Mouse (Mus musculus): ENCODE results near the gene Supt3. TPM values are rescaled to one million over a fixed set of nuclear protein-coding genes. Genes with fewer than 3 reads are reported as not detected.

Supt3 gene
- 27.6 and 27.8 TPM in 2 replicates for polyA plus RNA-seq (2016; fragmentation: Nextera tagmentation; extraction: Ambion mirVana)

DNA sequence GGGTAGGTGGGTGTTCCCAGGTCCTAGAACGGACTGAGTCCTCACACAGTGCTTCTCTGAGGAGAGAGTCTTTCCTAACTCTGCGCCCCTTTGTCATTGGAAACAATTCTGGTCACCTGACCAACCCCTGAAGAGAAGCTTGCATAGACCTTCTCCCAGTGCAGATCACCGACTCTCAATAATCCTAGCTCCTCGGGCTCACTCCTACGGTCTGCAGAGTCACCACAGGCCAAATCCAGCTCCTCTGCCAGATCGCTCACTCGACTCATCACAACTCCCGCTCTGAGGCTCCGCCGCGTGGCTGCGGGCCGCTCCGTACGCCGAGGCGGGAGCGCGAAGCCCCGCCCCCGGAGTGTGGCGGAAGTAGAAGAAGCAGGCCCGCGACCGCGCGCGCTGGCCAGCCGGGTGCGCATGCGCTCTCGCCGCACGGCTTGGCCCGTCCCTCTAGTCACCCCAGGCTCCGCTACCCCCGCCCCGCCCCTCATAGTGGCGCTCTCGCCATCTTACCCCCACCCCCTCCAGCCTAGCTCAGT lies at the start of gene Supt3:
Supt3 (plus strand) TSS at position 415 of the 533 bp plus-strand sequence.
- Histone ChIP-seq H3K9ac (peak within 1 kb of the TSS; percentile 92), H3K4me3 (peak within 1 kb of the TSS; percentile 90), H3K9me3 (no peaks in the 10 kb centered on the region), H3K27ac (peak within 1 kb of the TSS; percentile 94), H3K4me1 (peaks cover 3% of the 10 kb centered on the region; the same call in 1 of the 2 replicates), H3K36me3 (no peaks in the 10 kb centered on the region), H3K27me3 (no peaks in the 10 kb centered on the region), H3K4me2 (replicated peaks) (peak within 1 kb of the TSS; percentile 70)
- WGBS, result 0% methylated on average over 21 of the region's 40 CpGs
- ATAC-seq (ENCODE audit: insufficient number of reproducible peaks, insufficient read depth, low FRiP score, low TSS enrichment), result peak; percentile 97

DNA sequence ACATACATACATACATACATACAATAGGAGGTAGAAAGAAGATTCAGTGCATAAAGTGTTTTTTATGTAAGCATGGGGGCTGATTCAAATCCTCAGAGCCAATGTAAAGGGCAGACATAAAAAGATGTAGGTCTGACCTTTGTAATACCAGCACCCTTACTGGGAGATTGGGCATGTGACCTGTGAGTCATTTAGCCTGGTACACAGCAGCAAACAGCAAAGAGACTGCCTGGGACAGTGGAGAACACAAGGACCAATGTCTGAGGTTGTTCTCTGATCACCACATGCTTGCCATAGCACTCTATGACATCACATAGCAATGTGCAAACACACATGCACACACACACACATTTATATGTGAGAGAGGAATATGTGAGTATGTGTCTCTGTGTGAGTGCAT lies 49.3 kb upstream of the Supt3 start:
- ATAC-seq (ENCODE audit: insufficient number of reproducible peaks, insufficient read depth, low FRiP score, low TSS enrichment), result no peak
- Histone ChIP-seq H3K27me3 (no peaks in the 10 kb centered on the region), H3K4me3 (no peak overlapping the region), H3K9ac (no peak overlapping the region), H3K9me3 (no peaks in the 10 kb centered on the region), H3K36me3 (peaks cover 3% of the 10 kb centered on the region), H3K27ac (no peak overlapping the region), H3K4me1 (peaks cover 7% of the 10 kb centered on the region; the same call in 1 of the 2 replicates), H3K4me2 (replicated peaks) (no peak overlapping the region)

DNA sequence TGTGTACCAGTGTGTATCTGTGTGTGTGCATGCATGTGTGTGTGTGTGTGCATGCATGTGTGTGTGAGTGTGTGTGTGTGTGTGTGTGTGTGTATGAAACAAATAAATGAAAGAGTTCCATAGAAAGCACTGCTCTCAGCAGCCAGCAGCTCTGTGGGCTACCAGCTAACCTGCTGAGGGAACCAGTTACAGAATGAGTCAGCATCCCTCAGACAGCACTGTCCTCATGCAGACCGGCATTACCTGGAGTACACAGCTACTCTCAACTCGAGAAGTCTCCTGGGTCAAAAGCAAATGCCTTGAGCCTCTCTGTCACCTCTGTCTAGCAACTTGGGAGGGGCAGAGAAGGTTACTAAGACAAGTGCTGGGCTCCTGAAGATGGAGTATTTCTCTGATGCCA lies 48.5 kb upstream of the Supt3 start:
- WGBS, result 36% methylated on average over 2 of the region's 2 CpGs
- H3K27me3 ChIP-seq, result 0 out of 2 replicates have a peak, but pooled peaks cover 2% of the 10 kb centered on the region

DNA sequence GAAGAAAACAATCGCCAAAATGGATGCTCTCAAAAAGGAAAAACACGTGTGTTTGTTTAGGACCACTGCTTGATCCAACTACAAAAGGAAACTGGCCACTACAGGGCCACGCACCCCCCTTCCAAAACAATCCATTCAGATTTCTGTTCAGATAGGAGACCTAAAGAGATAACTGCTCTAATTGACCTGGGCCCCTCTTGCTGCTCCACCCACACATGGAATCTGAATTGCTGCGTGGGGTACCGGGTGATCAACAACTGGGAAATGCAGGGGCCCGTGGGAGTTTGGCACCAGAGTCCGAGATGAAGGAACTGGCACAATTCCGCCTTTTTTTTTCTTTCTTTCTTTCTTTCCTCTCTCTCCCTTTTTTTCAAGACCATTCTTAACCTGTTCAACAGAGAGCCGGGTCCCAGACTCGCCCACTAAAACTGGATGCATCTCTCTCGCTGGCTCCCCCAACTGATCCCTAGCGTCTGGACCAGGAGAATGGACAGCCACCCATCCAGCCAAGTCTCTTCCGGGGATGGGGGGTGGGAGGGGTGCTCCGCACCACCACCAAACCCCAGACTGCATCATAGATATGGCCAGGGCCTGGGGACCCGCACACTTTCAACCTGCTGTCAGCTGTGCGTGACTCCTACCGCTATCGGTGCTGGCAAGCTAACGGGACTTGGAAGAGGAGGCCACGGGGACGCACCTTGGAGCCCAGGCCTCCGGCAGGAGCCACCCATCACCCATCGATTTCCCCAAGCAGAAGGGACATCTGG lies 43.2 kb upstream of the Supt3 start:
- Histone ChIP-seq H3K27me3 (peaks cover 29% of the 10 kb centered on the region), H3K4me1 (0 out of 2 replicates have a peak, but pooled peaks cover 9% of the 10 kb centered on the region), H3K9me3 (no peaks in the 10 kb centered on the region), H3K27ac (peak overlapping the region; percentile 91), H3K4me2 (replicated peaks) (peak overlapping the region; percentile 76), H3K36me3 (no peaks in the 10 kb centered on the region), H3K9ac (peak overlapping the region; percentile 91), H3K4me3 (peak overlapping the region; percentile 68)
- WGBS, result 2% methylated on average over 23 of the region's 23 CpGs
- ATAC-seq (ENCODE audit: insufficient number of reproducible peaks, insufficient read depth, low FRiP score, low TSS enrichment), result no peak

More for the DNA sequence above, 48.5 kb upstream of the Supt3 start:
- Histone ChIP-seq H3K4me2 (replicated peaks) (no peak overlapping the region), H3K4me1 (peaks cover 8% of the 10 kb centered on the region; the same call in 1 of the 2 replicates), H3K9ac (no peak overlapping the region), H3K36me3 (peaks cover 3% of the 10 kb centered on the region), H3K9me3 (no peaks in the 10 kb centered on the region), H3K27ac (no peak overlapping the region), H3K4me3 (no peak overlapping the region)
- ATAC-seq (ENCODE audit: insufficient number of reproducible peaks, insufficient read depth, low FRiP score, low TSS enrichment), result no peak

DNA sequence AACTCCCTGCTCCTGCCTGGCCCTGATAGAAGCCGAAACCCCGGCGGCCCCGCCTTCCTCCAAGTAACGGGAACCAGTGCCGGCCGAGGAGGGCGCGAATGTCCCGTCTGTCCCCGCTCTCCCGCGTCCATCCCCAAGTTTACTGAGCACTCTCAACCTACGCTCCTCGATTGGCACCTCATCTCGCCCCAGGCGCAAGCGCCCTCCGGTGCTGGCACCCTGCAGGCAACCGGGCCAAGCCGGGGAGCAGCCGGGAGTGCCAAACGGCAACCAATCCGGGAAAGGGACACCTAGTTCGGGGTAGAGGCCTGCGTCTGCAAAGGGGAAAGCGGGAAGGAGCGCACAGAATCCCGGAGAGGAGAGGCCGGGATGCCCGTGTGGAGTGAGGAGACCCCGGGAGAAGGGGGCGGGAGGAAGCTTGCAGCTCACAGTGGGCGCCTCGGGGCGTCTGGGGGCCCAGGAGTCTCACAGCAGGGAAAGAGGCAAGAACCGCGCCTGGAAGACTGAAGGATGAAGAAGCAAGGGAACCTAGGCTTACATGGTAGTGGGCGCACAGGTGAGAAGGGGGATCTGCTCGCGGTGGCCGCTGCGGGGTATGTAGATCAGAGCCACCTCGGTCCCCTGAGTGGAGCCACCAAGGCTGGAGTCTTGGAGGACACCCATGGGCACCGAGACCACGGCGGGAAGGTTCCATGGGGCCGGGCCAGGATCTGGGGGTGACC lies 42.3 kb upstream of the Supt3 start:
- peaks cover 35% of the 10 kb centered on the region for H3K27me3 ChIP-seq
- peak overlapping the region; percentile 91 for H3K9ac ChIP-seq
- peak overlapping the region; percentile 91 for H3K27ac ChIP-seq
- no peak for ATAC-seq (ENCODE audit: insufficient number of reproducible peaks, insufficient read depth, low FRiP score, low TSS enrichment)
- no peaks in the 10 kb centered on the region for H3K9me3 ChIP-seq
- no peaks in the 10 kb centered on the region for H3K36me3 ChIP-seq
- H3K4me2 ChIP-seq (replicated peaks), result peak overlapping the region; percentile 76
- H3K4me3 ChIP-seq, result peak overlapping the region; percentile 68
- 0 out of 2 replicates have a peak, but pooled peaks cover 14% of the 10 kb centered on the region for H3K4me1 ChIP-seq
- WGBS, result under 1% methylated on average over 48 of the region's 48 CpGs

DNA sequence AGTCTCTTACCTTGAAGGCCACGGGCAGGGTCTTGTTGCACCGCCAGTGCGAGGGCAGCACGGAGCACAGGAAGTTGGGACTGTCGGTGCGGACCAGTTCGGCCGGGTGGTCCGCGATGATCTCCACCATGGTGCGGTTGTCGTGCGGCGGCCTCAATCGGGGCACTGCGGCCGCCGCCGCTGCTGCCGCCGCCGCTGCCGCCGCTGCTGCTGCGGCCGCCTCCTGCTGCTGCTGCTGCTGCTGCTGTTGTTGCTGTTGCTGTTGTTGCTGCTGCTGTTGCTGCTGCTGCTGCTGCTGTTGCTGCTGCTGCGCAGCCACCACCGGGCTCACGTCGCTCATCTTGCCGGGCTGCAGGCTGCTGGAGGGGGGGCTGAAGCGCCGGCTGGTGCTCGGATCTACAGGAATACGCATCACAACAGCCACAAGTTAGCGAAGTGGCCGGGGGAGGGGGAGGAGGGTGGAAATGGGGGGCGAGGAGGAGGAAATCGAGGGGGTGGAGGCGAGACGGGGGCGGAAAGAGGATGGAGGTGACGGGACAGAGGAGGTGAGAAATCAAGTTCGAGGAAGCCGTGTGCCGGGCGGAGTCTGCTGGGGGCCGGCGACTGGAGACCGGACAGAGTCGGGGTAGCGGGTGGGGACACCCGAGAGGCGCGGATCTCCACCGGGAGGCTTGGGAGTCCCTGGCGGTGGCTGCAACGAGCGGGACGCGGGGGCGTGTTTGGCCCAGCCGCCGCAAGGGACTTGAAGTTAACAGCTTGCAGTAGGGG lies 41.5 kb upstream of the Supt3 start:
- Histone ChIP-seq H3K27ac (peak overlapping the region; percentile 91), H3K9me3 (no peaks in the 10 kb centered on the region), H3K4me1 (0 out of 2 replicates have a peak, but pooled peaks cover 15% of the 10 kb centered on the region), H3K4me3 (peak overlapping the region; percentile 68), H3K36me3 (no peaks in the 10 kb centered on the region), H3K4me2 (replicated peaks) (peak overlapping the region; percentile 76), H3K9ac (peak overlapping the region; percentile 91), H3K27me3 (peaks cover 36% of the 10 kb centered on the region)
- ATAC-seq (ENCODE audit: insufficient number of reproducible peaks, insufficient read depth, low FRiP score, low TSS enrichment), result peak; percentile 10; the same call in 1 of the 2 replicates
- WGBS, result under 1% methylated on average over 50 of the region's 64 CpGs

DNA sequence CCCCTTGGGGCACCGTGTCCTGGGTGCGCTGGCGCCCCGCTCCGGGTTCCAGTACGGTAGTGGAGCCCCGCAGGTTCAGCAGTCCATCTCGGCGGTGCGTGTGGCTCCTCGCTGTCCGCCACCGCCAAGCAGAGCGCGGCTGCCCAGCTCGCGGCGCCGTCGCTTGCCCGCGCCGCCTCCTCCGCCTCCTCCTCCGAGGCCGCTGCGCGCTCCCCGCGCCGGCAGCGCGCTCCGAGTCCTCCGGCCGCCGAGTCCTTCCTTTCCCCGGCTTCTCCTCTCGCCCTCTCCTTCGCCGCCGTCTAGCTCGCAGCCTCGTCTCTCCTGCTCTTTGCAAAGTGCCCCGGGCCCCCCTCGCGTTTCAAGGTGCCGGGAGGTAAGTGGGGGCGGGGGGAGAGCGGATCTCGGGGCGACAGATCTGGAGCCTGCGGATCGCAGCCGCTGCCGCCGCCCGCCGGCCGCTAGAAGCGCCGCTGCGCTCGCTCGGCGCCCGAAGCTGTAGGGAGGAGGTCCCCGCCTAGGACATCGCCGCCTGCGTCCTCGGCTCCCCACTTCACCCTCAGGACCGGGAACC lies 40.9 kb upstream of the Supt3 start:
- peak; percentile 49 for ATAC-seq (ENCODE audit: insufficient number of reproducible peaks, insufficient read depth, low FRiP score, low TSS enrichment)
- Histone ChIP-seq H3K9ac (peak overlapping the region; percentile 91), H3K27me3 (peaks cover 40% of the 10 kb centered on the region), H3K27ac (peak overlapping the region; percentile 91), H3K36me3 (no peaks in the 10 kb centered on the region), H3K4me2 (replicated peaks) (peak overlapping the region; percentile 76), H3K4me3 (peak overlapping the region; percentile 68), H3K9me3 (no peaks in the 10 kb centered on the region), H3K4me1 (0 out of 2 replicates have a peak, but pooled peaks cover 15% of the 10 kb centered on the region)
- under 1% methylated on average over 72 of the region's 73 CpGs for WGBS

DNA sequence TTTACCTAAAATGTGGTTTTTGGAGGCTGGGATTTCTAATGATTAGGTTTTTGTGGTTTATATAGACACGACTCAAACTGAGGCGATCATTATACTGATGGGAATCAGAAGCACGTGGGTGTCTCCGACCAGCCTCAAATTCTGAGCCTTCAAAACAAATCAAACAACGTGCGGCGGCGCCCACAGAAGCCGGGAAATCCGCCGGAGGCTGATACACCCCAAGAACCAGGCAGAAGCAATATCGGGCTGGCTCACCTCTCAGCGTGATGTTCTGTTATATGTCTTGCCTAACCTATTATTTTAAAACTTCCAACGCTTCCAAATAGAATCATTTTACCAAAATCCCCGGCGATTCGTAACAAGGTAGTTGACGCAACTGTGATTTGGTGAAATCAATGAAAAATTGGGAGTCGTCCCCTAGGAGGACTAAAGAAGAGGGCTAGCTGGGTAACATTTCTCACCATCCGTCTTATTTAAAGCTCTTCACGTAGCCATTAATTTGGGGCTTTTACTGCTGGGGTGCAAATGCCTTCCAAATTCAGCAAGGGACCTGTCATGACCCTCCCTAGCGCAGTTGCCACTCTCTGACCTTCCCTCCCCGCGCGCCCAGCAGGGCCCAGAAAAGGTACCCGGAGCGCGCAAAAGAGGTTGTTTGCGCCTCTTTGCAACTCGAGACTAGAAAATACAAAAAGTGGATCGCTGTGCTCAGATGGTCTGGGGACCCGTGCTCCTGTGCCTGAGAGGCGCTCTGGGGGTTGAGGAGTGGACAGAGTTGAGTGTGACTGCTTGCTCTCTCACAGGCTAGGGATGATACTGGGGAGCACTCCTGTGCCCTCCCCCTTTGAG lies 39.5 kb upstream of the Supt3 start:
- peak overlapping the region; percentile 31; the same call in 1 of the 2 replicates for H3K27ac ChIP-seq
- no peaks in the 10 kb centered on the region for H3K36me3 ChIP-seq
- H3K27me3 ChIP-seq, result peaks cover 40% of the 10 kb centered on the region
- 0 out of 2 replicates have a peak, but pooled peaks cover 15% of the 10 kb centered on the region for H3K4me1 ChIP-seq
- under 1% methylated on average over 33 of the region's 33 CpGs for WGBS
- H3K9ac ChIP-seq, result peak overlapping the region; percentile 40
- H3K4me2 ChIP-seq (replicated peaks), result peak overlapping the region; percentile 76
- H3K4me3 ChIP-seq, result peak overlapping the region; percentile 68
- ATAC-seq (ENCODE audit: insufficient number of reproducible peaks, insufficient read depth, low FRiP score, low TSS enrichment), result no peak
- H3K9me3 ChIP-seq, result no peaks in the 10 kb centered on the region

DNA sequence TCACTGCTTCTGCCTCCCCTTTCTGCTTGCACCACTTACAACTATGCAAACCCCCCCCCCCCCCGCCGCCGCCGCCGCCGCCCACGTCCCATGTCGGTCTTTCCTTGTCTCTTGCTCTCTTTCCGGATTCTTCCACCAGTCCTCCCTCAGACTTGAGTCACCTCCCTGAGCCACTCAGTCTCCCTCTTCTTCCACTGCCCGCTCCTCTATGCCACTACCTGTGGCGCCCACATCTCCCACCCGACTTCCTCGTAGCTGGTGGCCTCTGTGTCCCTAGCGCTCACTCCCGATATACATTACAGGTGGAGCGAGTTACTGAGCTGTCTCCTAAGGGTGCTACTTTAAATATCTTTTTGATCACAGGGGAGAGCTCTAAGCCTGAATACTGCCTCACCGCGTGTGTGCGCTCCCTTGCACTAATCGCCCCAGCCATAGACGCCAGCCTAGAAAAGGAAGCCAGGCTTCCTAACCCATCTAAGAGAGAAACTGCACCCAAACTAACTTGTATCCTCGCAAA lies 38.8 kb upstream of the Supt3 start:
- H3K4me1 ChIP-seq, result 0 out of 2 replicates have a peak, but pooled peaks cover 15% of the 10 kb centered on the region
- peak overlapping the region; percentile 50 for H3K27ac ChIP-seq
- H3K27me3 ChIP-seq, result peaks cover 40% of the 10 kb centered on the region
- no peaks in the 10 kb centered on the region for H3K9me3 ChIP-seq
- H3K36me3 ChIP-seq, result no peaks in the 10 kb centered on the region
- peak overlapping the region; percentile 68 for H3K4me3 ChIP-seq
- WGBS, result under 1% methylated on average over 21 of the region's 22 CpGs
- ATAC-seq (ENCODE audit: insufficient number of reproducible peaks, insufficient read depth, low FRiP score, low TSS enrichment), result no peak
- peak overlapping the region; percentile 40 for H3K9ac ChIP-seq
- peak overlapping the region; percentile 76 for H3K4me2 ChIP-seq (replicated peaks)

DNA sequence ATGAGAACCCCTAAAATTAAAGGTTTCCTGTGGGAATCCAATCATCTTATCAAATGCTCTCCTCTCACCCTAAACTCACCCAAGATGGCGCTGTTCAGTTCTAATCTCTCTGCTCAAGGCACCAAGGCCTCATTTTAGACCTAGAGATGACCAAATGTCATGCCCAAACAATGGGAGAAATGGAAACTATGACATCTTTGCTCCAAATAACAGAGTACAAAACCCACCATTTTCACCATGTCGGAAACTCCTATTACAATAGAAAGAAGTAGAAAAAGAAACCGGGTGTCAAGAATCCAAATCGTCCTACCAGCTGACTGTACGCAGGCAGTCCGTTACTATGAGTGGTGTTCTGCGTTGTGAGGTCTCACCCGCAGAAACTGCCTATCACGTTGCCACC lies 34.7 kb upstream of the Supt3 start:
- Histone ChIP-seq H3K9ac (no peak overlapping the region), H3K27me3 (peaks cover 19% of the 10 kb centered on the region), H3K4me1 (0 out of 2 replicates have a peak, but pooled peaks cover 12% of the 10 kb centered on the region), H3K27ac (no peak overlapping the region), H3K9me3 (no peaks in the 10 kb centered on the region), H3K4me3 (no peak overlapping the region), H3K36me3 (no peaks in the 10 kb centered on the region), H3K4me2 (replicated peaks) (no peak overlapping the region)
- no peak for ATAC-seq (ENCODE audit: insufficient number of reproducible peaks, insufficient read depth, low FRiP score, low TSS enrichment)
- 81% methylated on average over 9 of the region's 9 CpGs for WGBS

All from embryonic facial prominence, embryonic 12.5 days (tissue).